Mouse (Mus musculus): ENCODE data around the gene Elmo1.

The Elmo1 gene

GRCm38 (mm10) chr13:20157059-20157458 is 66.7 kb downstream of the Elmo1 start:
- no peak for DNase-seq (ENCODE audit: low spot score in 2 of 2)

- no peak for DNase-seq (ENCODE audit: low spot score in 2 of 2)
Observed at GRCm38 (mm10) chr13:20157529-20157928, 67.1 kb downstream of the Elmo1 start.

GRCm38 (mm10) chr13:20163339-20163954 is 73.1 kb downstream of the Elmo1 start:
- DNase-seq (ENCODE audit: low spot score in 2 of 2), result no peak

GRCm38 (mm10) chr13:20164837-20165236 is 74.4 kb downstream of the Elmo1 start:
- DNase-seq (ENCODE audit: low spot score in 2 of 2), result no peak

- DNase-seq (ENCODE audit: low spot score in 2 of 2), result no peak
Observed at GRCm38 (mm10) chr13:20173987-20174654, 83.7 kb downstream of the Elmo1 start.

GRCm38 (mm10) chr13:20174655-20175280 is 84.4 kb downstream of the Elmo1 start:
- DNase-seq (ENCODE audit: low spot score in 2 of 2), result no peak

GRCm38 (mm10) chr13:20180738-20181137 is 90.3 kb downstream of the Elmo1 start:
- DNase-seq (ENCODE audit: low spot score in 2 of 2), result no peak

GRCm38 (mm10) chr13:20181321-20181720 is 90.9 kb downstream of the Elmo1 start:
- DNase-seq (ENCODE audit: low spot score in 2 of 2), result no peak

- peak in 1 of 2 experiments; percentile 21 for DNase-seq (ENCODE audit: low spot score in 2 of 2)
Observed at GRCm38 (mm10) chr13:20182239-20182825, 91.9 kb downstream of the Elmo1 start.

GRCm38 (mm10) chr13:20183512-20184238 is 93.3 kb downstream of the Elmo1 start:
- peak; percentile 47 to 59 for DNase-seq (ENCODE audit: low spot score in 2 of 2)

GRCm38 (mm10) chr13:20184239-20185033 is 94.0 kb downstream of the Elmo1 start:
- DNase-seq (ENCODE audit: low spot score in 2 of 2), result no peak

GRCm38 (mm10) chr13:20185034-20185846 is 94.8 kb downstream of the Elmo1 start:
- no peak for DNase-seq (ENCODE audit: low spot score in 2 of 2)

- no peak for DNase-seq (ENCODE audit: low spot score in 2 of 2)
Observed at GRCm38 (mm10) chr13:20185847-20186213, 95.4 kb downstream of the Elmo1 start.

GRCm38 (mm10) chr13:20187647-20188046 is 97.3 kb downstream of the Elmo1 start:
- DNase-seq (ENCODE audit: low spot score in 2 of 2), result no peak

GRCm38 (mm10) chr13:20192009-20192584 is 101.7 kb downstream of the Elmo1 start:
- DNase-seq (ENCODE audit: low spot score in 2 of 2), result no peak

GRCm38 (mm10) chr13:20200582-20200981 is 110.2 kb downstream of the Elmo1 start:
- no peak for DNase-seq (ENCODE audit: low spot score in 2 of 2)

- DNase-seq (ENCODE audit: low spot score in 2 of 2), result no peak
Observed at GRCm38 (mm10) chr13:20202617-20203016, 112.2 kb downstream of the Elmo1 start.

- no peak for DNase-seq (ENCODE audit: low spot score in 2 of 2)
Observed at GRCm38 (mm10) chr13:20204165-20204564, 113.8 kb downstream of the Elmo1 start.

- no peak for DNase-seq (ENCODE audit: low spot score in 2 of 2)
Observed at GRCm38 (mm10) chr13:20205007-20205745, 114.8 kb downstream of the Elmo1 start.
